Mouse (Mus musculus) gonadal fat pad, adult 2 months (tissue): ENCODE measurements around the gene Zfp687. TPM values are rescaled to one million over a fixed set of nuclear protein-coding genes. Genes with fewer than 3 reads are reported as not detected.

Source experiments
- DNase-seq: peaks from one replicate; pipeline ENCODE4 v3.0.0-alpha.2; 2012; ENCODE audit warnings: low read depth
- polyA plus RNA-seq: library from polyadenylated mRNA; depleted of rRNA; stranded (reverse); fragments of >200 nt; gene quantifications from 2 replicates; pipeline ENCODE4 v1.2.3, GENCODE M21; 2012; rRNA removed

Zfp687 gene
- polyA plus RNA-seq, 1 experiment = 24.9 TPM

DNA sequence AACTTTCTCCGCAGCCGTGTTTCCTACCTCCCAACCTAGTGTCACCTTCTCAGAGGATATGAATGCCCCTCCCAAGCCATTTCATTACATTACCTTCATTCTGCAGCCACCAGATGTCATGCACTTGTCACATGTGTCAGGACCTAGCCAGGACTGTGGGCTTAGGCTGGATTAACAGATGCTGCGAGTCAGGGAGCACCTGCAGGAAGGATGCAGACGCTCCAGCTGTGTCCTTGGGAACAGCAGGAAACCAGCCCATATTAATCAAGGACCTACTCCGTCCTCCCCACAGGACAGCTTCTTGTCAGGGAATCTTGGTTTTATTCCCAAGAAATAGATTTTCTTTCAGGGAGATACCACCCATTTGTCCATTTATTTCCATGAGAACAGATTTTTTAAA, 54.9 kb downstream of the Zfp687 start:
- DNase-seq = no peak

- no peak for DNase-seq
These were observed 55.4 kb downstream of the Zfp687 start for GRCm38 (mm10) chr3:94959871-94960270.

DNA sequence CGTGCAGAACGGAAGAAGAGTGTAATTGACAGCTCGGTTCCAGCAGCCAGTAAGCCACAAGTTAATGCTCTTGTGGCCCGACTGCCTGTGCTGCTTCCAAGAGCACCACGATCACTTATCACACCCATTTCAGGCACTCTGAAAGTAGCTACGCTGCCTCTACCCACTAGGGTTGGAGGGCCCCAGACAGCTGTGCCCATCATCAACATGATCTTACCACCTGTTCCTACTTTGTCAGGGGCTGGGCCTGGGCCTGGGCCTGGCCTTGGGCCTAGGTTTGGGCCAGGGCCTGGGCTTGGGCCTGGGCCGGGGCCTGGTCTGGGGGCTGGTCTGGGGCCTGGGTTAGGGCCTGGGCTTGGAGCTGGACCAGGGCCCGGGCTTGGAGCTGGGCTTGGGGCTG, 57.0 kb downstream of the Zfp687 start:
- no peak for DNase-seq

Other genes starting within 250 kb of the Zfp687 start
- 5.3 and 7.5 TPM in 2 replicates for gene Cgn, start 229.0 kb downstream of the Zfp687 start, polyA plus RNA-seq
- 16.2 and 21.9 TPM in 2 replicates for gene Pogz, start 177.9 kb downstream of the Zfp687 start, polyA plus RNA-seq
- gene Psmb4, start 128.5 kb downstream of the Zfp687 start, polyA plus RNA-seq = 284 and 285 TPM in 2 replicates
- gene Selenbp1, start 82.4 kb downstream of the Zfp687 start, polyA plus RNA-seq = 130 and 163 TPM in 2 replicates
- 12.5 and 15.4 TPM in 2 replicates for gene Rfx5, start 61.4 kb downstream of the Zfp687 start, polyA plus RNA-seq
- gene Pi4kb, start 40.7 kb downstream of the Zfp687 start, polyA plus RNA-seq = 43.4 and 50.7 TPM in 2 replicates
- 182 and 227 TPM in 2 replicates for gene Psmd4, start 27.2 kb upstream of the Zfp687 start, polyA plus RNA-seq
- 19.6 and 21.0 TPM in 2 replicates for gene Pip5k1a, start 91.5 kb upstream of the Zfp687 start, polyA plus RNA-seq
- gene Vps72, start 95.6 kb upstream of the Zfp687 start, polyA plus RNA-seq = 42.0 and 43.5 TPM in 2 replicates
- gene Tmod4, start 109.0 kb upstream of the Zfp687 start, polyA plus RNA-seq = 0.42 and 0.63 TPM in 2 replicates
- gene Scnm1, start 118.6 kb upstream of the Zfp687 start, polyA plus RNA-seq = 36.7 and 37.0 TPM in 2 replicates
- 8.8 and 9.4 TPM in 2 replicates for gene Lysmd1, start 118.6 kb upstream of the Zfp687 start, polyA plus RNA-seq
- 10.4 and 11.6 TPM in 2 replicates for gene Tnfaip8l2, start 126.9 kb upstream of the Zfp687 start, polyA plus RNA-seq
- gene Sema6c, start 145.0 kb upstream of the Zfp687 start, polyA plus RNA-seq = 6.4 and 6.7 TPM in 2 replicates
- 13.2 and 14.2 TPM in 2 replicates for gene Gabpb2, start 202.5 kb upstream of the Zfp687 start, polyA plus RNA-seq
- 59.7 and 60.1 TPM in 2 replicates for gene Cdc42se1, start 213.3 kb upstream of the Zfp687 start, polyA plus RNA-seq
- gene Mllt11, start 216.7 kb upstream of the Zfp687 start, polyA plus RNA-seq = 22.5 and 24.7 TPM in 2 replicates
- gene Gm128, start 226.2 kb upstream of the Zfp687 start, polyA plus RNA-seq = 0.86 and 2.1 TPM in 2 replicates
- 2.1 and 2.6 TPM in 2 replicates for gene Bnipl, start 235.7 kb upstream of the Zfp687 start, polyA plus RNA-seq